Mouse (Mus musculus) heart, postnatal 0 days (tissue): ENCODE data around the gene Prpf40b. TPM values are rescaled to one million over a fixed set of nuclear protein-coding genes. Genes with fewer than 3 reads are reported as not detected.

Source experiments
- ATAC-seq: fragments of 200-750 bp; cut with Nextera tagmentation; 2 replicates; pipeline ENCODE4 v1.8.0; 2017; ENCODE audit warnings: low read depth, moderate number of reproducible peaks, moderate library complexity; ENCODE audit not compliant: insufficient read depth
- DNase-seq: peaks from one replicate; pipeline ENCODE4 v3.0.0-alpha.2; 2016; ENCODE audit warnings: low spot score
- H3K27ac ChIP-seq: fragments of 300-500 bp; sonication (generic); 2 replicates; pipeline ENCODE4 v1.5.1; 2014; ENCODE audit warnings: low read depth, mild to moderate bottlenecking
- H3K27me3 ChIP-seq: fragments of 300-500 bp; sonication (generic); 2 replicates; pipeline ENCODE4 v1.6.1; 2014; ENCODE audit warnings: low read length, mixed read lengths; ENCODE audit not compliant: control insufficient read depth, insufficient read depth
- H3K36me3 ChIP-seq: fragments of 300-500 bp; sonication (generic); replicated peaks from 2 replicates; pipeline ENCODE4 v1.6.1; 2014; ENCODE audit warnings: low read length, mixed read lengths; ENCODE audit not compliant: control insufficient read depth, insufficient read depth
- H3K4me1 ChIP-seq: fragments of 300-500 bp; sonication (generic); 2 replicates; pipeline ENCODE4 v1.6.1; 2014; ENCODE audit warnings: antibody characterized with exemption; ENCODE audit not compliant: control insufficient read depth, insufficient read depth
- H3K4me2 ChIP-seq: fragments of 300-500 bp; sonication (generic); 2 replicates; pipeline ENCODE4 v1.6.1; 2014; ENCODE audit warnings: low read depth, mild to moderate bottlenecking, low read length, moderate library complexity
- H3K4me3 ChIP-seq: fragments of 300-500 bp; sonication (generic); 2 replicates; pipeline ENCODE4 v1.5.1; 2014; ENCODE audit warnings: low read depth, low read length
- H3K9ac ChIP-seq: fragments of 300-500 bp; sonication (generic); replicated peaks from 2 replicates; pipeline ENCODE4 v1.6.1; 2014; ENCODE audit warnings: low read depth, low read length, mixed read lengths
- H3K9me3 ChIP-seq: fragments of 300-500 bp; sonication (generic); replicated peaks from 2 replicates; pipeline ENCODE4 v1.6.1; 2016; ENCODE audit warnings: low read length; ENCODE audit not compliant: control insufficient read depth
- CTCF ChIP-seq: IDR thresholded peaks from 2 replicates; pipeline ENCODE4 v1.5.1; 2016; ENCODE audit warnings: antibody characterized with exemption, control low read depth, low read depth
- EP300 ChIP-seq: IDR thresholded peaks from 2 replicates; pipeline ENCODE4 v1.6.1; 2016; ENCODE audit warnings: antibody characterized with exemption, low read depth
- WGBS: fragments of 180-500 bp; shearing (Covaris S2); extraction: QIAGEN DNeasy Blood & Tissue Kit; methylation state at CpG from one replicate; pipeline ENCODE4 v1.1.7; 2014; 5-methylcytosine and 5-hydroxymethylcytosine counted together
- polyA plus RNA-seq: library from polyadenylated mRNA; unstranded; fragments of >200 nt; fragmentation: Nextera tagmentation; extraction: Ambion mirVana; gene quantifications from 2 replicates; pipeline ENCODE4 v1.2.1, GENCODE M21; 2015
- total RNA-seq: library from RNA; depleted of rRNA; stranded (reverse); fragments of >200 nt; gene quantifications from 2 replicates; pipeline ENCODE4 v1.2.3, GENCODE M21; 2014; ENCODE audit warnings: low replicate concordance

Gene Prpf40b
- total and polyA plus RNA-seq, 2 experiments from 2014 or later, result 25.4 to 27.4 TPM

- H3K4me2 ChIP-seq, result no peak overlapping the region
- DNase-seq (peak; percentile 53), ATAC-seq (peak; percentile 62)
- no peak overlapping the region for H3K4me3 ChIP-seq
- WGBS, result 44% methylated on average over 2 of the region's 2 CpGs
- H3K9ac ChIP-seq, result no peak overlapping the region
- no peak for TF ChIP-seq CTCF
- peak; percentile 77 for TF ChIP-seq EP300
- peak overlapping the region; percentile 76 for H3K27ac ChIP-seq
- H3K9me3 ChIP-seq, result no peaks in the 10 kb centered on the region
- no peaks in the 10 kb centered on the region for H3K27me3 ChIP-seq
- H3K36me3 ChIP-seq, result peaks cover 65% of the 10 kb centered on the region
- H3K4me1 ChIP-seq, result no peaks in the 10 kb centered on the region
Measured at GRCm38 (mm10) chr15:99326407-99326806, 31.5 kb downstream of the Prpf40b start.

- H3K4me1 ChIP-seq, result peaks cover 3% of the 10 kb centered on the region; the same call in 1 of the 2 replicates
Measured at GRCm38 (mm10) chr15:99326959-99327358, 32.1 kb downstream of the Prpf40b start.

GRCm38 (mm10) chr15:99328011-99328410 is 33.1 kb downstream of the Prpf40b start:
- Histone ChIP-seq H3K4me3 (no peak overlapping the region), H3K27me3 (no peaks in the 10 kb centered on the region), H3K9ac (no peak overlapping the region), H3K4me1 (peaks cover 14% of the 10 kb centered on the region), H3K36me3 (peaks cover 49% of the 10 kb centered on the region), H3K4me2 (no peak overlapping the region), H3K9me3 (no peaks in the 10 kb centered on the region), H3K27ac (no peak overlapping the region)
- TF ChIP-seq CTCF (no peak), EP300 (no peak)
- ATAC-seq (no peak), DNase-seq (no peak)
- WGBS, result 96% methylated on average over 5 of the region's 5 CpGs

More at GRCm38 (mm10) chr15:99326959-99327358, 32.1 kb downstream of the Prpf40b start:
- DNase-seq (no peak), ATAC-seq (no peak)
- 76% methylated on average over 1 of the region's 1 CpGs for WGBS
- TF ChIP-seq CTCF, result peak; percentile 67
- TF ChIP-seq EP300, result no peak
- H3K36me3 ChIP-seq, result peaks cover 60% of the 10 kb centered on the region
- H3K9ac ChIP-seq, result no peak overlapping the region
- peak overlapping the region; percentile 58 for H3K27ac ChIP-seq
- H3K27me3 ChIP-seq, result no peaks in the 10 kb centered on the region
- no peak overlapping the region for H3K4me3 ChIP-seq
- H3K9me3 ChIP-seq, result no peaks in the 10 kb centered on the region
- H3K4me2 ChIP-seq, result no peak overlapping the region

GRCm38 (mm10) chr15:99330324-99330723 is 35.4 kb downstream of the Prpf40b start:
- TF ChIP-seq EP300, result no peak
- no peak for TF ChIP-seq CTCF
- Histone ChIP-seq H3K4me1 (peaks cover 37% of the 10 kb centered on the region), H3K9ac (no peak overlapping the region), H3K9me3 (no peaks in the 10 kb centered on the region), H3K4me2 (no peak overlapping the region), H3K36me3 (peaks cover 26% of the 10 kb centered on the region), H3K4me3 (no peak overlapping the region), H3K27ac (peak overlapping the region; percentile 44; the same call in 1 of the 2 replicates), H3K27me3 (no peaks in the 10 kb centered on the region)
- 62% methylated on average over 2 of the region's 2 CpGs for WGBS
- ATAC-seq (no peak), DNase-seq (no peak)

- Histone ChIP-seq H3K4me2 (no peak overlapping the region), H3K4me1 (peaks cover 47% of the 10 kb centered on the region), H3K4me3 (no peak overlapping the region), H3K27me3 (no peaks in the 10 kb centered on the region), H3K36me3 (peaks cover 20% of the 10 kb centered on the region), H3K9ac (no peak overlapping the region), H3K27ac (no peak overlapping the region), H3K9me3 (no peaks in the 10 kb centered on the region)
- DNase-seq (no peak), ATAC-seq (no peak)
- 81% methylated on average over 5 of the region's 5 CpGs for WGBS
- TF ChIP-seq CTCF, result no peak
- TF ChIP-seq EP300, result no peak
Measured at GRCm38 (mm10) chr15:99331341-99331740, 36.5 kb downstream of the Prpf40b start.

GRCm38 (mm10) chr15:99332111-99332510 is 37.2 kb downstream of the Prpf40b start:
- TF ChIP-seq EP300, result no peak
- no peak for TF ChIP-seq CTCF
- no peak for ATAC-seq

More at GRCm38 (mm10) chr15:99332111-99332510, 37.2 kb downstream of the Prpf40b start:
- H3K9ac ChIP-seq, result no peak overlapping the region
- peaks cover 17% of the 10 kb centered on the region for H3K36me3 ChIP-seq
- H3K4me1 ChIP-seq, result peaks cover 55% of the 10 kb centered on the region
- H3K4me3 ChIP-seq, result no peak overlapping the region
- DNase-seq, result no peak
- H3K9me3 ChIP-seq, result no peaks in the 10 kb centered on the region
- H3K27me3 ChIP-seq, result no peaks in the 10 kb centered on the region
- H3K27ac ChIP-seq, result peak overlapping the region; percentile 87
- 0 out of 2 replicates have a peak overlapping the region, but pooled peaks have one; percentile 20 for H3K4me2 ChIP-seq
